Mouse (Mus musculus) limb, embryonic 14.5 days (tissue): Measurements from ENCODE around the gene Gramd4. TPM values are rescaled to one million over a fixed set of nuclear protein-coding genes. Genes with fewer than 3 reads are reported as not detected.

ENCODE experiments used
- ATAC-seq: fragments of 200-750 bp; cut with Nextera tagmentation; 2 replicates; pipeline ENCODE4 v1.8.0; 2017; ENCODE audit warnings: low read depth, moderate number of reproducible peaks, moderate TSS enrichment; ENCODE audit not compliant: low FRiP score
- DNase-seq: peaks from one replicate; pipeline ENCODE4 v3.0.0-alpha.2; 2015; ENCODE audit warnings: low spot score
- H3K27ac ChIP-seq: fragments of 300-500 bp; sonication (generic); replicated peaks from 2 replicates; pipeline ENCODE4 v1.5.1; 2014; ENCODE audit warnings: low read depth, mild to moderate bottlenecking, low read length, moderate library complexity, mixed read lengths
- H3K27me3 ChIP-seq: fragments of 300-500 bp; sonication (generic); 2 replicates; pipeline ENCODE4 v1.6.1; 2014; ENCODE audit warnings: low read length, mixed read lengths; ENCODE audit not compliant: control insufficient read depth, insufficient read depth
- H3K36me3 ChIP-seq: fragments of 300-500 bp; sonication (generic); 2 replicates; pipeline ENCODE4 v1.6.1; 2014; ENCODE audit warnings: mild to moderate bottlenecking, low read length, moderate library complexity, mixed read lengths; ENCODE audit not compliant: control insufficient read depth, insufficient read depth
- H3K4me1 ChIP-seq: fragments of 300-500 bp; sonication (generic); 2 replicates; pipeline ENCODE4 v1.6.1; 2014; ENCODE audit warnings: antibody characterized with exemption, low read length, mixed read lengths; ENCODE audit not compliant: control insufficient read depth, insufficient read depth
- H3K4me2 ChIP-seq: fragments of 300-500 bp; sonication (generic); replicated peaks from 2 replicates; pipeline ENCODE4 v1.6.1; 2014; ENCODE audit warnings: low read depth, mild to moderate bottlenecking, low read length, moderate library complexity; ENCODE audit not compliant: severe bottlenecking
- H3K4me3 ChIP-seq: fragments of 300-500 bp; sonication (generic); replicated peaks from 2 replicates; pipeline ENCODE4 v1.5.1; 2014; ENCODE audit warnings: low read length
- H3K9ac ChIP-seq: fragments of 300-500 bp; sonication (generic); 2 replicates; pipeline ENCODE4 v1.6.1; 2014; ENCODE audit warnings: mild to moderate bottlenecking, low read depth, low read length, moderate library complexity; ENCODE audit not compliant: severe bottlenecking
- H3K9me3 ChIP-seq: fragments of 300-500 bp; sonication (generic); 2 replicates; pipeline ENCODE4 v1.6.1; 2016; ENCODE audit warnings: low read length; ENCODE audit not compliant: control insufficient read depth
- POLR2A ChIP-seq: fragments of 200-500 bp; IDR thresholded peaks from 2 replicates; pipeline ENCODE4 v1.8.0; 2012; ENCODE audit warnings: inconsistent platforms, mild to moderate bottlenecking, moderate library complexity, borderline replicate concordance; ENCODE audit not compliant: insufficient read depth, insufficient read length; ENCODE audit errors: extremely low read depth
- WGBS: fragments of 180-500 bp; shearing (Covaris S2); extraction: QIAGEN DNeasy Blood & Tissue Kit; methylation state at CpG from one replicate; pipeline ENCODE4 v1.1.7; 2014; 5-methylcytosine and 5-hydroxymethylcytosine counted together
- polyA plus RNA-seq, 2 experiments: library from polyadenylated mRNA; depleted of rRNA in 1 of 2; stranded (reverse) in 1 of 2; unstranded in 1 of 2; fragments of >200 nt; fragmentation: Nextera tagmentation in 1 of 2; extraction: Ambion mirVana in 1 of 2; gene quantifications; 2 replicates each; pipeline versions ENCODE4 v1.2.1 to v1.2.3; 2012 to 2014

Gene Gramd4
- polyA plus RNA-seq, 2 experiments = 12.3 to 23.5 TPM

DNA sequence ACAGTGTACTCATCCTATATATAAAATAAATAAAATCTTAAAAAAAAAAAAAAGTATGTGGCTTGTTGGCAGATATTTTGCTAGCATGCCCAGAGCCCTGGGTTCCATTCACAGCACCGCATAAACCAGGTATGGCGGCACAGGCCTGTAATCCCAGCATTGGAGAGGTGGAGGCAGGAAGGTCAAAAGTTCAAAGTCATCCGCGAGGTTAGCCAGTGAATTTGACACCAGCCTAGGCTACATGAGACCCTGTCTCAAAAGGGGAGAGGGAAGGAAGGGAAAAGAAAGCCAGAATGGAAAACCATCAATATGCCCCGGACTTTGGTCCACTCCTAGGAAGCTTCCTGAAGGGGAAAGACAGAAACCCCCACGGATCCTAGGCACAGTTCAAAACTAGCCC is 40.2 kb upstream of the Gramd4 start:
- no peak for ATAC-seq
- Histone ChIP-seq H3K27me3 (no peaks in the 10 kb centered on the region), H3K9ac (no peak overlapping the region), H3K9me3 (no peaks in the 10 kb centered on the region; the same call in 1 of the 2 replicates), H3K27ac (no peak overlapping the region), H3K4me3 (no peak overlapping the region), H3K4me2 (no peak overlapping the region), H3K36me3 (no peaks in the 10 kb centered on the region), H3K4me1 (no peaks in the 10 kb centered on the region)
- WGBS = 89% methylated on average over 6 of the region's 6 CpGs
- TF ChIP-seq POLR2A = no peak
- no peak for DNase-seq

DNA sequence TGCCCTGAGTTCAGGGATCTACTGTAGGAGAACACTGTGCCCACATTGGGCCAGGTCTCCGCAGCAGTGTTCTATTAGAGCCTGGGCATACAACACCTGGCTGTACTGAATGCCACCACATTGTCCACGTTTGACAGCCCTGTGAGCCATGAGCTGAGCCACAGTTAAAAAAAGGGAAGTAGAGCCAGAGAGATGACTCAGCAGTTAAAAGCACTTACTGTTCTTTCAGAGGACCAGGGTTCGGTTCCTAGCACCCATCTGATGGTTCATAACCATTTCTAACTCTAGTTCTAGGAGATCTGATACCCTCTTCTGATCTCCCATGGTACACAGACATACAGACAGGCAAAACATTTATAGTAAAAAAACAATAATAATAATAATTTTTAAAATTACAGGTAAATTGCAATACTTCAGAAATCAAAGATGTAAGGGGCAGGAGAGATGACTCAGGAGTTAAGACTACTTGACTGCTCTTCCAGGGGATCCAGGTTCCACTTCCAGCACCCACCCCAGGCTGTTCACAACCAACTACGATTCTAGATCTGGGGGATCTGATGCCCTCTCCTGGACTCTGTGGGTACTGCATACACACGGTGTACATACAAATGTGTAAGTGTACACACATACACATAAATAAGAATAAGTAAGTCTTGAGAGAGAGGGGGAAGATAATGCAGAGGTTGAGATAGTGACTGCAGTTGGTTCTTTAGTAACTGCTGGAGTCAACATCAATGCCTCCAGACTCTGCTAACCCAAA is 38.6 kb upstream of the Gramd4 start:
- DNase-seq (no peak), ATAC-seq (no peak)
- Histone ChIP-seq H3K27ac (no peak overlapping the region), H3K9ac (no peak overlapping the region), H3K9me3 (no peaks in the 10 kb centered on the region; the same call in 1 of the 2 replicates), H3K4me3 (no peak overlapping the region), H3K4me1 (no peaks in the 10 kb centered on the region), H3K27me3 (no peaks in the 10 kb centered on the region), H3K36me3 (no peaks in the 10 kb centered on the region), H3K4me2 (no peak overlapping the region)
- 95% methylated on average over 5 of the region's 5 CpGs for WGBS
- TF ChIP-seq POLR2A = no peak

DNA sequence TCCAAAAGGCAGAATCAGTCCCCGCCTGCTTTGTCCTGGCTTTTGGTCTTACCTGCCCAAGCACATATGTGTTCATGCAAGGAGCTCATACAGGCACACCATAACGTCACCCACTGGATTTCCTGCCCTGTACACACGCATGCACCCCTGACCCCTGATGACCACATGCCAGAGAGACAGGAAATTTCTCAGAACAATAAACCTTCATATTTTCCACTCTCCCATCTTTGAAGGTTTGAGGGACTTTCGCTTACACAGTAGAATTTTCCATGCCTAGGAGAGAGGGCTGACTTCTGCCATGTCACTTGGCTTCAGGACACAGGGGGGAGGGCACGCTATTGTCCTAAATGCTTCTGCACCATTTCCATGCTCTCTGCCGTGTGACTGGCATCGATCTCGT is 37.5 kb upstream of the Gramd4 start:
- H3K36me3 ChIP-seq = no peaks in the 10 kb centered on the region
- DNase-seq (no peak), ATAC-seq (no peak)
- H3K9me3 ChIP-seq = no peaks in the 10 kb centered on the region; the same call in 1 of the 2 replicates
- H3K4me3 ChIP-seq = no peak overlapping the region
- no peak overlapping the region for H3K4me2 ChIP-seq
- no peak overlapping the region for H3K27ac ChIP-seq
- no peak overlapping the region for H3K9ac ChIP-seq
- 73% methylated on average over 8 of the region's 8 CpGs for WGBS
- H3K4me1 ChIP-seq = no peaks in the 10 kb centered on the region
- TF ChIP-seq POLR2A = no peak
- H3K27me3 ChIP-seq = no peaks in the 10 kb centered on the region

DNA sequence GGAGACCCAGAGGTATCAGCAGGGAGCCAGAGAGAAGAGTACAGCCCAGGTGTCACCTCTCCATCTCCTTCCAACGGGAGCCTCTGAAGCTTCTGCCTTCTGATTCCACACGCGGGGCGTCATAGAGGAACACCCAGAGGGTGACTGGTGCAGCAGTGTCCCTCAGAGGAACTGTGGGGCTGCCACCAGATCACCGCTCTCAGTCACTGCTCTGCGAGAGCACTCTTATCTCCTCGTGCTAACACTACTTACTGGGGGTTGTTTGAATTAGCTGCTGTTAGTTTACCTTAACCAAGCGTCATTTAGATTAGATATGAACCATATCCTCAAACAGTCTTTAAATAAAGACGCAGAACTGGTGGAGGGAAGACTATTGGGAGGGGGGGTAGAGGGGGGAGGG is 36.2 kb upstream of the Gramd4 start:
- 51% methylated on average over 9 of the region's 9 CpGs for WGBS

DNA sequence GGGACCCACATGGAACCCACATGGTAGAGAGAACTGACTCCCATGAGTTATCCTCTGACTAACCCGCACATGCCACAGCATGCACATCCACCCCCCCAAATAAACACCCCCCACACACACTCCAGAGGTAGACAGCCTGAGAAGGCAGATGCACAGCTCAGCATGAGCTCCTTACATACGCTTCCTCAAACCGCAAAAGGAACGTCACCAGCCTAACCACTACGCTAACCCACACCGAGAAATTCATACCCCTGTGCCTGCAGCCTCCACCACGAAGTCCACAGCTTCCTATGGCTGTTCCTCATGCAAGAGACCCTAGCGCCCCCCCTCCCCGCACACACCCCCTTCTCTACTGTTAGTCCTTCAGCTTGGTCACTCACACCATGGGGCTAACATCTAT is 35.5 kb upstream of the Gramd4 start:
- no peak overlapping the region for H3K4me3 ChIP-seq
- no peak overlapping the region for H3K9ac ChIP-seq
- no peaks in the 10 kb centered on the region for H3K4me1 ChIP-seq
- 78% methylated on average over 9 of the region's 9 CpGs for WGBS
- H3K27ac ChIP-seq = no peak overlapping the region
- H3K36me3 ChIP-seq = no peaks in the 10 kb centered on the region
- no peak for DNase-seq
- H3K27me3 ChIP-seq = no peaks in the 10 kb centered on the region
- no peak for ATAC-seq
- no peaks in the 10 kb centered on the region; the same call in 1 of the 2 replicates for H3K9me3 ChIP-seq
- H3K4me2 ChIP-seq = no peak overlapping the region
- TF ChIP-seq POLR2A = no peak

More for the DNA sequence above, 36.2 kb upstream of the Gramd4 start:
- H3K27me3 ChIP-seq = no peaks in the 10 kb centered on the region
- no peaks in the 10 kb centered on the region; the same call in 1 of the 2 replicates for H3K9me3 ChIP-seq
- H3K4me2 ChIP-seq = no peak overlapping the region
- no peak for TF ChIP-seq POLR2A
- no peak overlapping the region for H3K4me3 ChIP-seq
- ATAC-seq (no peak), DNase-seq (no peak)
- no peaks in the 10 kb centered on the region for H3K4me1 ChIP-seq
- H3K36me3 ChIP-seq = no peaks in the 10 kb centered on the region
- H3K9ac ChIP-seq = no peak overlapping the region
- no peak overlapping the region for H3K27ac ChIP-seq
